In genomic region chr11:109327381-109327780, GRCm38 (mm10) we compare ENCODE assay signal across 14 mouse cellular contexts. TPM values are rescaled to one million over a fixed set of nuclear protein-coding genes. Genes with fewer than 3 reads are reported as not detected.
"Had no signal": no experiment of that assay in that cellular context is flagged by ENCODE, and none has a peak within 500 bp of the region (broad histone marks: within the 10 kb centered on the region; RNA-seq: fewer than 3 reads in every experiment).

No protein-coding gene starts in this region.

- H3K36me3 ChIP-seq: limb, embryonic 13.5 days; neural tube, embryonic 12.5 days; stomach, embryonic 15.5 days had no signal

- DNase-seq: kidney, adult 11 months; kidney, adult 9 months; kidney, postnatal 36 days; layer of hippocampus, adult 9-11 months; layer of hippocampus, postnatal 36 days; lung, adult 18-20 months; right cerebral cortex, postnatal 14 days; thymus, postnatal 4 days had no signal

- H3K27ac ChIP-seq: kidney, postnatal 0 days; limb, embryonic 13.5 days; liver, embryonic 14.5 days; neural tube, embryonic 12.5 days; stomach, embryonic 15.5 days had no signal

- H3K9me3 ChIP-seq: limb, embryonic 13.5 days; neural tube, embryonic 12.5 days; stomach, embryonic 15.5 days had no signal

- H3K9ac ChIP-seq: limb, embryonic 13.5 days; liver, embryonic 14.5 days; neural tube, embryonic 12.5 days; stomach, embryonic 15.5 days had no signal

- H3K4me3 ChIP-seq: limb, embryonic 13.5 days; myocyte; neural tube, embryonic 12.5 days; stomach, embryonic 15.5 days had no signal

- H3K27me3 ChIP-seq: limb, embryonic 13.5 days; neural tube, embryonic 12.5 days; stomach, embryonic 15.5 days had no signal

- H3K4me2 ChIP-seq: limb, embryonic 13.5 days; neural tube, embryonic 12.5 days; stomach, embryonic 15.5 days had no signal

RNA-seq across cellular contexts. Expression of gene Rgs9, which starts 29.5 kb away (rescaled TPM):
- polyA plus RNA-seq: myocyte had no signal
